Mouse (Mus musculus) adrenal gland, adult 18-20 months (tissue): ENCODE results near the gene Gm10300. TPM values are rescaled to one million over a fixed set of nuclear protein-coding genes. Genes with fewer than 3 reads are reported as not detected.
A peak's percentile ranks its signal among the peaks of the same experiment; 100 is the strongest.

ENCODE experiments used
- DNase-seq, 2 experiments: peaks; one replicate each; pipeline ENCODE4 v3.0.0; 2021 to 2022; ENCODE audit warnings: low spot score in 2 of 2
- total RNA-seq, 2 experiments: library from RNA; stranded (reverse); gene quantifications; 1 replicate in 1 of 2; 2 replicates in 1 of 2; pipeline ENCODE4 v1.2.3; 2021

Gene Gm10300
- total RNA-seq, 2 experiments from 2014 or later = 0.38 to 0.46 TPM

GRCm38 (mm10) chr4:132077445-132077844 lies 2.9 kb downstream of the Gm10300 start:
- no peak for DNase-seq

- no peak for DNase-seq
Measured at GRCm38 (mm10) chr4:132078296-132078714, 3.8 kb downstream of the Gm10300 start.

GRCm38 (mm10) chr4:132079555-132080275 lies 5.2 kb downstream of the Gm10300 start:
- DNase-seq = peak; percentile 70 to 71

GRCm38 (mm10) chr4:132080492-132080983 lies 6.0 kb downstream of the Gm10300 start:
- DNase-seq = no peak

- no peak for DNase-seq
Measured at GRCm38 (mm10) chr4:132085114-132085513, 10.6 kb downstream of the Gm10300 start.

- DNase-seq = peak; percentile 52 to 55
Measured at GRCm38 (mm10) chr4:132088921-132089320, 14.4 kb downstream of the Gm10300 start.

- DNase-seq = no peak
Measured at GRCm38 (mm10) chr4:132093136-132093535, 18.6 kb downstream of the Gm10300 start.

- DNase-seq = no peak
Measured at GRCm38 (mm10) chr4:132093928-132094327, 19.4 kb downstream of the Gm10300 start.

GRCm38 (mm10) chr4:132095043-132095442 lies 20.5 kb downstream of the Gm10300 start:
- no peak for DNase-seq

- DNase-seq = no peak
Measured at GRCm38 (mm10) chr4:132099548-132099947, 25.1 kb downstream of the Gm10300 start.

GRCm38 (mm10) chr4:132101152-132101551 lies 26.7 kb downstream of the Gm10300 start:
- no peak for DNase-seq

- DNase-seq = no peak
Measured at GRCm38 (mm10) chr4:132108221-132108620, 33.7 kb downstream of the Gm10300 start.

GRCm38 (mm10) chr4:132111227-132111626 lies 36.7 kb downstream of the Gm10300 start:
- no peak for DNase-seq

GRCm38 (mm10) chr4:132113411-132114095 lies 39.1 kb downstream of the Gm10300 start:
- no peak for DNase-seq

- DNase-seq = no peak
Measured at GRCm38 (mm10) chr4:132116315-132116714, 41.8 kb downstream of the Gm10300 start.

- DNase-seq = no peak
Measured at GRCm38 (mm10) chr4:132119566-132119965, 45.1 kb downstream of the Gm10300 start.

- no peak for DNase-seq
Measured at GRCm38 (mm10) chr4:132121674-132122073, 47.2 kb downstream of the Gm10300 start.

GRCm38 (mm10) chr4:132123166-132123565 lies 48.7 kb downstream of the Gm10300 start:
- DNase-seq = no peak
